Mouse (Mus musculus) neural tube, embryonic 14.5 days (tissue): Measurements from ENCODE around the gene Npas1. TPM values are rescaled to one million over a fixed set of nuclear protein-coding genes. Genes with fewer than 3 reads are reported as not detected.

Experiments used
- ATAC-seq: fragments of 200-750 bp; cut with Nextera tagmentation; 2 replicates; pipeline ENCODE4 v1.8.0; 2017; ENCODE audit warnings: low read depth, mild to moderate bottlenecking, moderate TSS enrichment, moderate library complexity
- H3K27ac ChIP-seq: fragments of 300-500 bp; sonication (generic); 2 replicates; pipeline ENCODE4 v1.5.1; 2014; ENCODE audit warnings: low read depth, mild to moderate bottlenecking, control low read depth, low read length, moderate library complexity, mixed read lengths
- H3K27me3 ChIP-seq: fragments of 300-500 bp; sonication (generic); 2 replicates; pipeline ENCODE4 v1.6.1; 2014; ENCODE audit warnings: low read length; ENCODE audit not compliant: control insufficient read depth, insufficient read depth
- H3K36me3 ChIP-seq: fragments of 300-500 bp; sonication (generic); 2 replicates; pipeline ENCODE4 v1.6.1; 2014; ENCODE audit warnings: low read length, mixed read lengths; ENCODE audit not compliant: control insufficient read depth, insufficient read depth
- H3K4me1 ChIP-seq: fragments of 300-500 bp; sonication (generic); 2 replicates; pipeline ENCODE4 v1.6.1; 2014; ENCODE audit warnings: low read length; ENCODE audit not compliant: control insufficient read depth, insufficient read depth
- H3K4me2 ChIP-seq: fragments of 300-500 bp; sonication (generic); 2 replicates; pipeline ENCODE4 v1.6.1; 2014; ENCODE audit warnings: mild to moderate bottlenecking, low read depth, low read length, control low read depth
- H3K4me3 ChIP-seq: fragments of 300-500 bp; sonication (generic); 2 replicates; pipeline ENCODE4 v1.5.1; 2014; ENCODE audit warnings: low read depth, low read length, control low read depth, mixed read lengths
- H3K9ac ChIP-seq: fragments of 300-500 bp; sonication (generic); replicated peaks from 2 replicates; pipeline ENCODE4 v1.6.1; 2014; ENCODE audit warnings: low read depth, mild to moderate bottlenecking, control low read depth, low read length, mixed read lengths
- H3K9me3 ChIP-seq: fragments of 300-500 bp; sonication (generic); 2 replicates; pipeline ENCODE4 v1.6.1; 2016; ENCODE audit warnings: low read length; ENCODE audit not compliant: control insufficient read depth
- WGBS: fragments of 180-500 bp; shearing (Covaris S2); extraction: QIAGEN DNeasy Blood & Tissue Kit; methylation state at CpG from one replicate; pipeline ENCODE4 v1.1.7; 2014; 5-methylcytosine and 5-hydroxymethylcytosine counted together
- polyA plus RNA-seq: library from polyadenylated mRNA; unstranded; fragments of >200 nt; fragmentation: Nextera tagmentation; extraction: Ambion mirVana; gene quantifications from 2 replicates; pipeline ENCODE4 v1.2.1, GENCODE M21; 2014

Npas1 gene
- polyA plus RNA-seq, 1 experiment from 2014 or later, result 1.8 TPM

DNA sequence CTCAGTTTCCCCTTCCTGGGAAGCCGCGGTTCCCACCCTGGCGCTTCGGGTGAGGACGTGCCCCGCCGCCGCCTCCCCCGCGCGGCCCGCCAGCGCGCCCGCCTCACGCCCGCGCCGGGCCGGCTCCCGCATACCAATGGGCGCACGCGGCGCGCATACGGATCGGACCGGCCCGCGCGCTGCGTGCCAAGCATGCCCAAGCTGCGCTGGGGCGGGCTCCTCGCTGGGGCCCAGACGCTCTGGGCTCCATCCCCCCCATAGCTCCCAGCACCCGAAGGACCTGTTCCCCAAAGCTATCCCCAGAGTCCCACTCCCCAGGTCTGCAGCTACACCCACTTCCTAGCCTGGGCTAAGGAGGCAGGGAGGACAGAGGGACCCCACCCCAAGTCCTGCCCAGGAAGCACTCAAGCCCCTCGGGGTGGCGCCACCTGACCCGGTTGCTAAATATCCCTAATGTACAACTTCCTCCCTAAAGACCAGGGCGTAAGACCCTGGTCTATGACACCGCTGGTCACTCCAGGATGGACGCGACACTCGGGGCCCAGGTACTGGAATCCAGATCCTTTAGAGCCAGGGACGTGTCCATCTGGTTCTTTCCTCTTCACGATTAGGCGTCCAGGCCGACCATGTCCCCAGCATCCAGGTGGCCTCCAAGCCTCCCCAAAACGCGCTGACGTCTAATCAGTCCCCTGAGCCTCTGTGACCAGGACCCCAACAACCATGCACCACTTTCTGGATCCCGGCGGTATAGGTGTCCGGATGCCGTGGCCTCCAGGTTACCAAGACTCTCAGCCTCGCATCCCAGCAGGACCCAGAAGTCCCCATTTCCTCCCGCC, 1.5 kb downstream of the Npas1 start:
- peak overlapping the region; percentile 23 for H3K4me3 ChIP-seq
- 2% methylated on average over 41 of the region's 59 CpGs for WGBS
- H3K27me3 ChIP-seq, result peaks cover 42% of the 10 kb centered on the region
- peak; percentile 25; the same call in 1 of the 2 replicates for ATAC-seq
- peaks cover 10% of the 10 kb centered on the region for H3K4me1 ChIP-seq
- no peaks in the 10 kb centered on the region for H3K36me3 ChIP-seq
- peak overlapping the region; percentile 47 for H3K4me2 ChIP-seq
- no peaks in the 10 kb centered on the region for H3K9me3 ChIP-seq
- no peak overlapping the region; the same call in 1 of the 2 replicates for H3K9ac ChIP-seq
- no peak overlapping the region for H3K27ac ChIP-seq

DNA sequence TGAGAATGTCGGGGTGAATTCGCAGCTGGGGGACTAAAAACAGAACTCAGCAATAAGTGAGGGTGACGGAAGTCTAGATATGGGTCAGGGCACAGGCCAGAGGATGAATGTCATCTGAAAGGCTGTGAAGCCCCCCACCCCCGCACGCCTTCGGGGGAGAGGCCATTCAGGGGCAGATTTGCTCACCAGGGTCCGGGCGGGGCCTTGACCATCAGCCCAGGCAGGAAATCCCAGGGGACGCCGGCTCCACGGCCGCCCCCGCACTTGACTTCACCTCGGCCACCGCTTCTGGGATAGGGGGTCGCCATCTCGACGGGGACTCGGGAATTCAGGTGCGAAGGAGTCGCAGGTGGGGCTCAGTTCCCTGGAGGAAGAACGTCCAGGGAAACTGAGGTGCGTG, 2.2 kb downstream of the Npas1 start:
- Histone ChIP-seq H3K9ac (no peak overlapping the region; the same call in 1 of the 2 replicates), H3K9me3 (no peaks in the 10 kb centered on the region), H3K27ac (no peak overlapping the region), H3K4me2 (peak overlapping the region; percentile 42), H3K27me3 (peaks cover 45% of the 10 kb centered on the region), H3K4me1 (peaks cover 10% of the 10 kb centered on the region), H3K36me3 (no peaks in the 10 kb centered on the region), H3K4me3 (peak overlapping the region; percentile 20)
- WGBS, result 3% methylated on average over 23 of the region's 23 CpGs
- ATAC-seq, result no peak

DNA sequence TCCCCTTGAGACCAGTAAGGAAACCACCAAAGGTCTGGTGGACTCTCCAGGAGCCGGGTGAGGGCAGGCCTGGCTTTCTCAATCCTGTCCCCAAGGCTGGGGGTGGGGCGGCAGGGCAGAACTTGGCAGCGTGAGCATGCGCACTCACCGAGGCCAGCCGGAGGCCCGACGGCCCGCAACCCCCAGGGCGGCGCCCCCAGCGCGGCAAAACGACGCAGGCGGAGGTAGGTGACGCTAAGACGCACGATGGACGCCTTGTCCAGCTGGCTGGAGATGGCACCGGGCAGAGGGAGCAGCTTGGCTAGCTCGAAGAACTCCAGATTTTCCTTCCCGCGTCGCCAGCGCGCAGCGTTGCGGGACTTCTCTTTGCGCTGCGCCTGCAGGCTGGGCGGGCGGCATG, 3.1 kb downstream of the Npas1 start:
- Histone ChIP-seq H3K4me3 (no peak overlapping the region), H3K9ac (no peak overlapping the region), H3K4me2 (0 out of 2 replicates have a peak overlapping the region, but pooled peaks have one; percentile 2), H3K36me3 (no peaks in the 10 kb centered on the region), H3K4me1 (peaks cover 10% of the 10 kb centered on the region), H3K27me3 (peaks cover 45% of the 10 kb centered on the region), H3K9me3 (no peaks in the 10 kb centered on the region), H3K27ac (no peak overlapping the region)
- WGBS, result 4% methylated on average over 33 of the region's 33 CpGs
- ATAC-seq, result no peak

DNA sequence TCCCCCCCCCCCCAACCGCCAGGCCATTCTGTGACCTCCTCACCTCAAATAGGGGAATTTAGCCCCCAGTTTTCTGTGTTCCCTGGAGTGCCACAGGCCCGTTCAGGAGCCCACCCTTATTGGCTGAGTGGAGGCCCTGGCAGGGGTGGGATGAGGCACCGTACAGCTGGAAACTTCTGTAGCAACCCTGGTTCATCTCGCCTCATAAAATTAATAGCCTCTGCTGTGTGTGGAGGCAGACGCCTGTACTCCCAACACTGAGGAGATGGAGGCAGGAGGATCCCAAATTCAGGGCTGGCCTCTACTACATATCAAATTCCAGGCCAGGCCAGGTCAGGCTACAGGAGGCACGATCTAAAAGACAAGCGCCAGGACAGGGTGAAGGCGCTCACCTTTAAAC, 3.7 kb downstream of the Npas1 start:
- peaks cover 45% of the 10 kb centered on the region for H3K27me3 ChIP-seq
- no peaks in the 10 kb centered on the region for H3K9me3 ChIP-seq
- peaks cover 10% of the 10 kb centered on the region for H3K4me1 ChIP-seq
- no peak overlapping the region for H3K27ac ChIP-seq
- no peak for ATAC-seq
- no peak overlapping the region for H3K4me2 ChIP-seq
- H3K9ac ChIP-seq, result no peak overlapping the region
- WGBS, result 29% methylated on average over 8 of the region's 8 CpGs
- H3K36me3 ChIP-seq, result no peaks in the 10 kb centered on the region
- H3K4me3 ChIP-seq, result no peak overlapping the region

DNA sequence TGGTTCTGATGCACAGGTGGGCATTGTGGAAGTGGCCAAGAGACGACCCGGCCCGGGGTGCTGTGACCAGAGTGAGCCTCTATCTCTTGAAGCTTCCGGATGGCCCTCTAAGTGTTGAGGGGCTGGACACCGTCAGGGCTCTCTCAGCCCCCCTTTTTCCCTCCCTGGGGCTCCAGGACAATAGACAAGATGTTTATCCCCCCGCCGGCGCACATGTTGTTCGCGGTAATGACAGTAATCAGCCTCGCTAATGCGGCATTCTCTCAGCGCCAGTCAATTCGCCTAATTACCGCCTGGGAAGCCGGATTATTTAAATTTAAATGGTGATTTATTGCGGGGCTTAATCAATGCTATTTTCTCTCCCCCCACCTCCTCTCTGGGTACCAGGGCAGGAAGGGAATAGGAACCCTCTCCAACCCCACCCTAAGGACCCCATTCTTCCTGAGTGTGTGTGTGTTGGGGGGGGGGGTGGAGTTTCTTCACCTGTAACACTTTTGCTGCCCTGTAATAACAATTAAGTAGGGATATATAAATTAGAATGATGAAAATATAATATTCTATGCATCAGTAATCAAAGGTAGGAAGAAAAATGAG, 5.3 kb downstream of the Npas1 start:
- WGBS, result 2% methylated on average over 17 of the region's 17 CpGs
- no peak overlapping the region for H3K9ac ChIP-seq
- H3K27ac ChIP-seq, result no peak overlapping the region
- peaks cover 10% of the 10 kb centered on the region for H3K4me1 ChIP-seq
- H3K9me3 ChIP-seq, result no peaks in the 10 kb centered on the region
- peaks cover 40% of the 10 kb centered on the region for H3K27me3 ChIP-seq
- H3K36me3 ChIP-seq, result no peaks in the 10 kb centered on the region
- no peak overlapping the region for H3K4me3 ChIP-seq
- ATAC-seq, result peak; percentile 33; the same call in 1 of the 2 replicates
- no peak overlapping the region for H3K4me2 ChIP-seq

DNA sequence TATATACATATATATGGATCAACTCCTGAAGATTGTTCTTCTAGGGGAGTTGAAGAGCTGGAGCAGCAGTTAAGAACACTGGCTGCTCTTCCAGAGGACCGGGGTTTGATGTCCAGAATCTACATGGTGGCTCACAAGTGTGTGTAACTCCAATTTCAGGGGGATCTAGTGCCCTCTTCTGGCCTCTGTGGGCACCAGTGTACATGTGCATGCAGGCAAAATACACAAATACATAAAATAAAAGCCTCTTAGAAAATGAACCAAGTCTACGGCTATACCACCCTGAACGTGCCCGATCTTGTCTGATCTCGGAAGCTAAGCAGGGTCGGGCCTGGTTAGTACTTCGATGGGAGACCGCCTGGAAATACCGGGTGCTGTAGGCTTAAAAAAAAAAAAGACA, 6.0 kb downstream of the Npas1 start:
- H3K27me3 ChIP-seq, result peaks cover 34% of the 10 kb centered on the region
- WGBS, result 41% methylated on average over 9 of the region's 9 CpGs
- no peak for ATAC-seq

DNA sequence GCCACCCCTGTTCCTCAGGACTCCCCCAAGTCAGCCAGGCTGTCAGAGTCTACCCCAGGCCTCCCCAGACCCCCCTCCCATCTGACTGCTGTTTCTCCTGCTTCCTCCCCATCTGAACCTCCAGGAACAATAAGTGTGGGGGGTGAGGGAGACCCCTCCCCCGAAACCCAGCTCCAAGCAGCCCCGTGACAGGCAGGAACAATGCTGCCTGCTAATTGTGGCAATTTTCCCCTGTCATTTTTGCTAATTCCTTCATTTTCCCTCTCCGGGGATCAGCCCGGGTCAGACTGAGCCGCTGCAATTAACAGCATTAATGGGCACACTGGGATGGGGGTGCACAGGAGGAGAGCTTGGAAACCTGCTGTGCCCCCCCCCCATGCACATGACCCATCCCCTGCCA, 9.4 kb downstream of the Npas1 start:
- H3K27me3 ChIP-seq, result peaks cover 4% of the 10 kb centered on the region; the same call in 1 of the 2 replicates
- no peak overlapping the region for H3K4me3 ChIP-seq
- H3K4me2 ChIP-seq, result no peak overlapping the region
- no peak for ATAC-seq
- H3K4me1 ChIP-seq, result no peaks in the 10 kb centered on the region
- no peaks in the 10 kb centered on the region for H3K36me3 ChIP-seq
- H3K9me3 ChIP-seq, result no peaks in the 10 kb centered on the region
- H3K9ac ChIP-seq, result no peak overlapping the region
- no peak overlapping the region for H3K27ac ChIP-seq
- WGBS, result 11% methylated on average over 5 of the region's 5 CpGs

More for the DNA sequence above, 6.0 kb downstream of the Npas1 start:
- Histone ChIP-seq H3K4me2 (no peak overlapping the region), H3K27ac (no peak overlapping the region), H3K9ac (no peak overlapping the region), H3K4me1 (peaks cover 9% of the 10 kb centered on the region), H3K4me3 (no peak overlapping the region), H3K9me3 (no peaks in the 10 kb centered on the region), H3K36me3 (no peaks in the 10 kb centered on the region)

DNA sequence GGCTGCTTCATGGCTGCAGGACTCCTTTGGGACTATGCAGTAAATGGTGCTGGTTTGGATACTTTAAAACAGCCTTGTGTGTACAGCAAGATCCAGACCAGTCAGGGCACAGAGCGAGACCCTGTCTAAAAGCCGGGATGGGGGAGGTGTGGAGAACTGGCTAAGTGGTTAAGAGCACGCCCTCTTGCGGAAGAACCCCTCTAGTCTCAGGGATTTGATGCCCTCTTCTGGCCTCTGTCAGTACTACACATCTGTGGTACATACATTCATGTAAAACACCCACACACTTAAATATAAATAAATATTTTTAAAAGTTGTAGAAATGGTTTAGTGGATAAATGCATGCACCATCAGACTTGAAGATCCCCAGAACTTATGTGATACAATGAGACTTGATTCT, 11.0 kb downstream of the Npas1 start:
- Histone ChIP-seq H3K4me1 (no peaks in the 10 kb centered on the region), H3K27ac (no peak overlapping the region), H3K9me3 (no peaks in the 10 kb centered on the region), H3K27me3 (peaks cover 4% of the 10 kb centered on the region; the same call in 1 of the 2 replicates), H3K4me3 (no peak overlapping the region), H3K9ac (no peak overlapping the region), H3K36me3 (no peaks in the 10 kb centered on the region), H3K4me2 (no peak overlapping the region)
- ATAC-seq, result no peak
- WGBS, result 71% methylated on average over 4 of the region's 4 CpGs

DNA sequence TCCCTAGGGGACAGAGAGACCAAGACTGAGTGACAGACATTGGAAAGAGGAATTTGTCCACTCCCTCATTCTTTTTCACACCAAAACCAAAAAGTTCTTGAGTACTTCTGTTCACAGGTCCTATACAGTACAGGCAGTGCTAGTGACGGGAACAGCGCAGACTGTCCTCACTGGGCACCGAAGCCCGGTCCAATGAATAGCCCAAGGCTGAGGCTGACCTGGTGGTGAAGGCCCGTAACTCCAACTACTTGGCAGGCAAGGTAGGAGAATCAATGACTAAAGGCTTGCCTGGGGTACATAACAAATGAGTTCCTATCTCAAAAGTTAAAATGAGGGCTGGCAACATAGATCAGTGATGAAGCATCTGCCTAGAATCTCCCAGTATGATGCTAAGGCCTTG, 12.0 kb downstream of the Npas1 start:
- 97% methylated on average over 5 of the region's 5 CpGs for WGBS
- ATAC-seq, result no peak

More for the DNA sequence above, 12.0 kb downstream of the Npas1 start:
- Histone ChIP-seq H3K27me3 (no peaks in the 10 kb centered on the region), H3K9me3 (no peaks in the 10 kb centered on the region), H3K4me1 (no peaks in the 10 kb centered on the region), H3K9ac (no peak overlapping the region), H3K4me3 (no peak overlapping the region), H3K4me2 (no peak overlapping the region), H3K36me3 (no peaks in the 10 kb centered on the region), H3K27ac (no peak overlapping the region)
